Mouse (Mus musculus): ENCODE results near the gene Foxe1. TPM values are rescaled to one million over a fixed set of nuclear protein-coding genes. Genes with fewer than 3 reads are reported as not detected.

The Foxe1 gene
- polyA plus RNA-seq, 1 experiment, result not detected

DNA sequence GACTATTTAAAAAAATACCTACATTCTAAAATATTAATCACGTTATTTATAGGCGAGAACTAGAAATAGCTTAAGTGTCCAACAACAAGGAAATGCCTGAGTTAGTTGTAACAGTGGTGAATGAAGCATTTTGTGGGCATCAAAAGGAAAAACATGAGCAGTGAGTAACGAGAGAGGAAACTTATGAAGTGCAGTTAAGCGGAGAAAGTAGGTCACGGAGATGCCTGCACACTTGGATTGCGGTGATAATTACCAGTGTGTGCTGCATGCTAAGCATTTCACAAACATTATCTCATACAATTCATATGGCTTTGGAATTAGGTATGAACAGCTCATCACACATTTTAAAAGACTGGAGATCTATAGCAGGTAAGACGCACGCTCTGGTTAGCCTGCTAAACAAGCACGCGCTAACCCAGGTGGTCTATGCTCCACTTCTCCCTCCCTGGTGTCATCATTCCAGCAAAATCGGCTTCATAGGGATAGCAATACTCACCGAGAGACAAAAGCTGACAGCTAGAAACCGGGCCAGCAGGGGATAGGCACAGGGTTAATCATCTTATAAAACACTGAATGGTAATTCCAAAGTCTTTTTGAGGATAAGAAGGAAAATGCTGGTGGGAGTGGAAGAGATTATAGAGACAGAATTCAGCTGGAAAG is 21.5 kb upstream of the Foxe1 start:
- TF ChIP-seq CTCF (IDR thresholded peaks at IDR 0.05; ENCODE audit: extremely low read depth, insufficient read length, insufficient replicate concordance, low read depth, low read length) (no peak), POLR2A (IDR thresholded peaks at IDR 0.05; ENCODE audit: low read depth, low read length) (no peak)
- H3K4me3 ChIP-seq (ENCODE audit: low read depth, low read length), result no peak overlapping the region
- H3K4me1 ChIP-seq (ENCODE audit: control insufficient read depth, insufficient read depth, insufficient read length, low read length), result no peaks in the 10 kb centered on the region
- WGBS, result 81% methylated on average over 13 of the region's 13 CpGs
- H3K27me3 ChIP-seq (ENCODE audit: control insufficient read depth, insufficient read depth, low read length), result peaks cover 4% of the 10 kb centered on the region
- no peak overlapping the region for H3K27ac ChIP-seq (ENCODE audit: insufficient read depth, low read depth, low read length)
- no peaks in the 10 kb centered on the region for H3K36me3 ChIP-seq (ENCODE audit: control insufficient read depth, insufficient read depth, low read length)

DNA sequence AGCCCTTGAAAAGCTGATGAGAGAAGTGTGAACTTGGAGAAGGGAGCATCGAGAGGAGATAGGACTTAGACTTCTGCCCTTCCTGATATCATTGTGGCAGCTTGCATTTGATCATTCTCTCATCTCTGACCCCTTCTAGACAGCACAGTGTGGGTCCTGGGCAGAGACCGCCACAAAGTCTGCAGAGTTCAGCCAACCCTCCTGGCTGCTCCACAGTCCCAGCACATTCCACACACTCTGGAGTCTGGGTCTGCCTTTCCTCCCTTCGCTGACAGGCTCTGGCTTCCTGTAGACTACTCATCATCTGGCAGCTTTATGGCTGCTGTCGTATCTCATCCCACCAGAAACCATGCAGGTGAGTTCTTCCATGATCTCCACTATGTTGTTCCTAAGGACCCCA is 20.7 kb upstream of the Foxe1 start:
- no peak overlapping the region for H3K27ac ChIP-seq (ENCODE audit: insufficient read depth, low read depth, low read length)
- 42% methylated on average over 4 of the region's 4 CpGs for WGBS
- no peak overlapping the region for H3K4me3 ChIP-seq (ENCODE audit: low read depth, low read length)
- no peaks in the 10 kb centered on the region for H3K4me1 ChIP-seq (ENCODE audit: control insufficient read depth, insufficient read depth, insufficient read length, low read length)
- H3K36me3 ChIP-seq (ENCODE audit: control insufficient read depth, insufficient read depth, low read length), result no peaks in the 10 kb centered on the region
- H3K27me3 ChIP-seq (ENCODE audit: control insufficient read depth, insufficient read depth, low read length), result peaks cover 4% of the 10 kb centered on the region
- TF ChIP-seq CTCF (IDR thresholded peaks at IDR 0.05; ENCODE audit: extremely low read depth, insufficient read length, insufficient replicate concordance, low read depth, low read length), result no peak
- TF ChIP-seq POLR2A (IDR thresholded peaks at IDR 0.05; ENCODE audit: low read depth, low read length), result no peak

DNA sequence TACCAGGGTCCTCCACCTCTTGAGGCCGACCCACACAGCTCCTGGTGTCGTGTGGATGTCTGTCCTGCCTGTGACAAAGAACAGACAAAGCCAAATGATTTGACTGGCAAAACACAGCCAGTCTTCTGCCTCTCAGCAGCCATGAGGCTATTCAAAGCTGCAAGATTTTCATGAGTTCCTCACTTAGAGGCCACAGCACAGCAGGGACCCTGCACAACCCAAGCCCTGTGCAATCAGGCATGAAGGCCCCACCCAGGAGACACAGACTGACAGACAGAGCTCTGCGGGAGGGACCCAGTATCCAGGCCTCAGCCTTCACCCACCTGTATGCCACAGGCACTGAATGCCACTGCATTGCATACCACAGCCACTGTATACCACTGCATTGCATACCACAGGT is 14.5 kb upstream of the Foxe1 start:
- H3K4me1 ChIP-seq (ENCODE audit: control insufficient read depth, insufficient read depth, insufficient read length, low read length), result no peaks in the 10 kb centered on the region
- 68% methylated on average over 3 of the region's 3 CpGs for WGBS
- TF ChIP-seq POLR2A (IDR thresholded peaks at IDR 0.05; ENCODE audit: low read depth, low read length) (no peak), CTCF (IDR thresholded peaks at IDR 0.05; ENCODE audit: extremely low read depth, insufficient read length, insufficient replicate concordance, low read depth, low read length) (no peak)
- H3K27me3 ChIP-seq (ENCODE audit: control insufficient read depth, insufficient read depth, low read length), result peaks cover 2% of the 10 kb centered on the region
- H3K27ac ChIP-seq (ENCODE audit: insufficient read depth, low read depth, low read length), result no peak overlapping the region
- H3K4me3 ChIP-seq (ENCODE audit: low read depth, low read length), result no peak overlapping the region
- H3K36me3 ChIP-seq (ENCODE audit: control insufficient read depth, insufficient read depth, low read length), result no peaks in the 10 kb centered on the region

DNA sequence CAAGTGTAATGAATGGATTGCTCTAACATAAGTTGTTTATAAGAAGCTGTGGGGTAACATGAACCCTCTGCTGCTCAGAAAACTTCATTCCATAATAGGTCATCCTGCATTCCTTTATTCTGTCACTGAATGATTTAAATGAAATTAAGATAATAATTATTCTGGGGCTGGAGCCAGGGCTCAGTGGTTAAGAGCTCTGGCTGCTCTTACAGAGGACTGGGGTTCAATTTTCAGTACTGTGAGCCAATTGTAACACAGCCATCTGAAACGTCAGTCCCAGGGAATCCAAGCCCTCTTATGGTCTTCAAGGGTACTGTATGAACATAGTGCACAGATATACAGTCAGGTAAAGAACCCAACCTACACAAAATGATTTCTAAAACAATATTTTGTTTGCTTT is 7.6 kb upstream of the Foxe1 start:
- 13% methylated on average over 1 of the region's 1 CpGs for whole genome bisulfite sequencing
- Histone ChIP-seq H3K4me1 (ENCODE audit: control insufficient read depth, insufficient read depth, insufficient read length, low read length) (no peaks in the 10 kb centered on the region), H3K4me3 (ENCODE audit: low read depth, low read length) (no peak overlapping the region), H3K27ac (ENCODE audit: insufficient read depth, low read depth, low read length) (no peak overlapping the region), H3K36me3 (ENCODE audit: control insufficient read depth, insufficient read depth, low read length) (no peaks in the 10 kb centered on the region), H3K27me3 (ENCODE audit: control insufficient read depth, insufficient read depth, low read length) (peaks cover 28% of the 10 kb centered on the region)
- TF ChIP-seq POLR2A (IDR thresholded peaks at IDR 0.05; ENCODE audit: low read depth, low read length) (no peak), CTCF (IDR thresholded peaks at IDR 0.05; ENCODE audit: extremely low read depth, insufficient read length, insufficient replicate concordance, low read depth, low read length) (no peak)

DNA sequence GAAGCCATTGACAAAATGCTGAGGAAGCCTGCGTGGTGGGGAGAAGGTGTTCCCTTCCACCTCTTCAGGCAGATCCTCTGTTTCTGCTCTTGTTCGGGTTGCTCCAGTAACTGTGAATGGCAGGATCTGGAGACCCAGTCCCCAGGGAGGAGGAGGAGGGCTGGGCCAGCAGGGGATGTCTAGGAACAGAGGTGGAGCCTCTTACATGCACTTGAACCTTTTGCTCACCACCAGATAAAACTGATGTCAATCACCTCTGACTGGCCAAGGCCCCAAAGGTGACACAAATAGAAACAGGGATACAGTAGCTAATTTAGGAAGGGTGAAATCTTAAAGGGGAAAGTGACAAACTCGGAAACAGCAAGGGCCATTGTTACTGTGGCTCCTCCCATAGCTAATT is 5.4 kb upstream of the Foxe1 start:
- Histone ChIP-seq H3K27me3 (ENCODE audit: control insufficient read depth, insufficient read depth, low read length) (peaks cover 41% of the 10 kb centered on the region), H3K27ac (ENCODE audit: insufficient read depth, low read depth, low read length) (no peak overlapping the region), H3K4me3 (ENCODE audit: low read depth, low read length) (no peak overlapping the region), H3K36me3 (ENCODE audit: control insufficient read depth, insufficient read depth, low read length) (no peaks in the 10 kb centered on the region), H3K4me1 (ENCODE audit: control insufficient read depth, insufficient read depth, insufficient read length, low read length) (no peaks in the 10 kb centered on the region)
- no peak for TF ChIP-seq POLR2A (IDR thresholded peaks at IDR 0.05; ENCODE audit: low read depth, low read length)
- TF ChIP-seq CTCF (IDR thresholded peaks at IDR 0.05; ENCODE audit: extremely low read depth, insufficient read length, insufficient replicate concordance, low read depth, low read length), result no peak
- 3% methylated on average over 3 of the region's 3 CpGs for WGBS

DNA sequence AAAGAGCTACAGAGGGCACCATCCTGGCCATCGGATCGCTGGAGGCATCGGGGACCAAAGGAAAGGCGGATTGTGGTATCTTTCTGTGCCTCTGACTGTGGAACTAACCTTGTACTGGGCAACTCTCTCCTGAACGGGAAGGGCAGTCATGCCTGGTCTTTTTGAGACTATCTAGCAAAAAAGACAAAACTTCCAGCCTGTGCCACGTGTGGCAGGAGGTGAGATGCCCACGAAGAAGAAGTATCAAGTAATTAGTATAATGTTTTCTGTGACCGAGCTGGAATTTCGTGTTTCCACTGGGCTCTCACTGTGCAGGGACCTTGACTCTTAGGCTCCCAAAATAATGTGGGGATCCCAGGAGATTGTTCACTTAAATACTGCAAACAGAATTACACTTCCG is 4.4 kb upstream of the Foxe1 start:
- TF ChIP-seq CTCF (IDR thresholded peaks at IDR 0.05; ENCODE audit: extremely low read depth, insufficient read length, insufficient replicate concordance, low read depth, low read length) (no peak), POLR2A (IDR thresholded peaks at IDR 0.05; ENCODE audit: low read depth, low read length) (no peak)
- 23% methylated on average over 10 of the region's 10 CpGs for WGBS
- H3K4me3 ChIP-seq (ENCODE audit: low read depth, low read length), result no peak overlapping the region
- no peaks in the 10 kb centered on the region; the same call in 1 of the 2 replicates for H3K4me1 ChIP-seq (ENCODE audit: control insufficient read depth, insufficient read depth, insufficient read length, low read length)
- H3K27ac ChIP-seq (ENCODE audit: insufficient read depth, low read depth, low read length), result no peak overlapping the region
- peaks cover 52% of the 10 kb centered on the region for H3K27me3 ChIP-seq (ENCODE audit: control insufficient read depth, insufficient read depth, low read length)
- no peaks in the 10 kb centered on the region for H3K36me3 ChIP-seq (ENCODE audit: control insufficient read depth, insufficient read depth, low read length)

DNA sequence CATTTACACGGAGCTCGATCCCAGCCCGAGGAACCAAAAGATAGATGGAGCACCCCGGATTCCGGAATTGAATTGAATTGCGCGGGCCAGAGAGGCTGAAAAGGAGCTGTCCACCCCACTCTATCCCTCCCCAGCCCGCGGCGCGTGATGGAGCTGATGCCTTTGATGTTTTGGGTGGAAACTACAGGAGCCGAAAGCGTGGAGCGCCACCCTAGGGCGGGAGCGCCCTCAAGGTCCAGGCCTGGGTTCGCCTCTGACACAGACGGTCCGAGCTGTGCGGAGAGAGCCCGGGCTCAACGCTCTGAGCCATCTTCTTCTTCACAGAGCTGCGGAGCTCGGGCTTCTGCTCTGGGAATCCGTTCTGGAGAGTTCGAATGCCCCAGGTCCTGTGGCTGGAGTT is 3.8 kb upstream of the Foxe1 start:
- Histone ChIP-seq H3K27ac (ENCODE audit: insufficient read depth, low read depth, low read length) (no peak overlapping the region), H3K4me3 (ENCODE audit: low read depth, low read length) (no peak overlapping the region), H3K4me1 (ENCODE audit: control insufficient read depth, insufficient read depth, insufficient read length, low read length) (peaks cover 5% of the 10 kb centered on the region; the same call in 1 of the 2 replicates), H3K36me3 (ENCODE audit: control insufficient read depth, insufficient read depth, low read length) (no peaks in the 10 kb centered on the region), H3K27me3 (ENCODE audit: control insufficient read depth, insufficient read depth, low read length) (peaks cover 57% of the 10 kb centered on the region)
- TF ChIP-seq CTCF (IDR thresholded peaks at IDR 0.05; ENCODE audit: extremely low read depth, insufficient read length, insufficient replicate concordance, low read depth, low read length), result no peak
- no peak for TF ChIP-seq POLR2A (IDR thresholded peaks at IDR 0.05; ENCODE audit: low read depth, low read length)
- WGBS, result 4% methylated on average over 26 of the region's 26 CpGs

Measured in small intestine, adult 2 months (tissue).